Mouse (Mus musculus) midbrain, embryonic 16.5 days (tissue): Measurements from ENCODE around the gene Enam. TPM values are rescaled to one million over a fixed set of nuclear protein-coding genes. Genes with fewer than 3 reads are reported as not detected.
"Not testable (repeated sequence)": the region's sequence is repeated elsewhere in the genome, so short reads cannot be mapped to it uniquely, and the experiment has no call there.

Experiments
- ATAC-seq: fragments of 200-750 bp; cut with Nextera tagmentation; 2 replicates; pipeline ENCODE4 v1.8.0; 2017; ENCODE audit warnings: moderate TSS enrichment
- H3K27ac ChIP-seq: fragments of 300-500 bp; sonication (generic); 2 replicates; pipeline ENCODE4 v1.5.1; 2014; ENCODE audit warnings: mild to moderate bottlenecking, low read length, mixed read lengths
- H3K27me3 ChIP-seq: fragments of 300-500 bp; sonication (generic); 2 replicates; pipeline ENCODE4 v1.6.1; 2014; ENCODE audit warnings: low read depth, low read length, mixed read lengths; ENCODE audit not compliant: control insufficient read depth, insufficient read depth
- H3K36me3 ChIP-seq: fragments of 300-500 bp; sonication (generic); 2 replicates; pipeline ENCODE4 v1.6.1; 2014; ENCODE audit warnings: mild to moderate bottlenecking, low read length, moderate library complexity, mixed read lengths; ENCODE audit not compliant: control insufficient read depth, insufficient read depth
- H3K4me1 ChIP-seq: fragments of 300-500 bp; sonication (generic); 2 replicates; pipeline ENCODE4 v1.6.1; 2014; ENCODE audit warnings: mild to moderate bottlenecking, low read length, mixed read lengths; ENCODE audit not compliant: control insufficient read depth, insufficient read depth
- H3K4me2 ChIP-seq: fragments of 300-500 bp; sonication (generic); 2 replicates; pipeline ENCODE4 v1.6.1; 2014; ENCODE audit warnings: mild to moderate bottlenecking, low read length, mixed read lengths
- H3K4me3 ChIP-seq: fragments of 300-500 bp; sonication (generic); 2 replicates; pipeline ENCODE4 v1.5.1; 2014; ENCODE audit warnings: low read depth, mild to moderate bottlenecking, low read length, moderate library complexity, mixed read lengths
- H3K9ac ChIP-seq: fragments of 300-500 bp; sonication (generic); 2 replicates; pipeline ENCODE4 v1.6.1; 2014; ENCODE audit warnings: low read depth, low read length, mixed read lengths
- H3K9me3 ChIP-seq: fragments of 300-500 bp; sonication (generic); replicated peaks from 2 replicates; pipeline ENCODE4 v1.6.1; 2014; ENCODE audit warnings: mild to moderate bottlenecking, low read length, mixed read lengths; ENCODE audit not compliant: control insufficient read depth, poor library complexity, severe bottlenecking
- WGBS: fragments of 180-500 bp; shearing (Covaris S2); extraction: QIAGEN DNeasy Blood & Tissue Kit; methylation state at CpG from one replicate; pipeline ENCODE4 v1.1.7; 2014; 5-methylcytosine and 5-hydroxymethylcytosine counted together
- polyA plus RNA-seq: library from polyadenylated mRNA; unstranded; fragments of >200 nt; fragmentation: Nextera tagmentation; extraction: Ambion mirVana; gene quantifications from 2 replicates; pipeline ENCODE4 v1.2.1, GENCODE M21; 2015

Gene Enam
- polyA plus RNA-seq, 1 experiment from 2014 or later: not detected

DNA sequence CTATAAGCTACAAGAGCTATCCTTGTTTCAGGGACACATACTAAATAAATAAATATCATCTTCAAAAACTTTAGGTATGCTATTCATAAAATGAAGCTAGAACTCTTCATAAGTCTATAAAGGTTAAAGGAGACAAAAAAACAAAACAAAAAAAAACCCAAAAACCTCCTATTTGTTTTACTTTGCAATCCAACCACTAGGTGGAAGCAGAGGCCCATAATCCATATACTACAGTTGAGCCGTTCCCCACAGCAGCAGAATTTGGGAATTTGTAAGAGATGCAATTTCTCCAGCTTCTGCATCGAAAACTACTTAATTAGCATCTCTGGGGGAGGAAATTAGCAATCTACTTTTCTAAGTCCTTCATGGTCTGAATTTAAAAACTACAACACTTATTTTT, 31.5 kb downstream of the Enam start:
- no peaks in the 10 kb centered on the region for H3K36me3 ChIP-seq
- no peak overlapping the region for H3K4me2 ChIP-seq
- no peak for ATAC-seq
- H3K9me3 ChIP-seq: no peaks in the 10 kb centered on the region
- no peaks in the 10 kb centered on the region for H3K27me3 ChIP-seq
- H3K4me3 ChIP-seq: no peak overlapping the region
- no peak overlapping the region for H3K9ac ChIP-seq
- H3K4me1 ChIP-seq: no peaks in the 10 kb centered on the region
- no peak overlapping the region for H3K27ac ChIP-seq
- WGBS: 6% methylated on average over 2 of the region's 2 CpGs

DNA sequence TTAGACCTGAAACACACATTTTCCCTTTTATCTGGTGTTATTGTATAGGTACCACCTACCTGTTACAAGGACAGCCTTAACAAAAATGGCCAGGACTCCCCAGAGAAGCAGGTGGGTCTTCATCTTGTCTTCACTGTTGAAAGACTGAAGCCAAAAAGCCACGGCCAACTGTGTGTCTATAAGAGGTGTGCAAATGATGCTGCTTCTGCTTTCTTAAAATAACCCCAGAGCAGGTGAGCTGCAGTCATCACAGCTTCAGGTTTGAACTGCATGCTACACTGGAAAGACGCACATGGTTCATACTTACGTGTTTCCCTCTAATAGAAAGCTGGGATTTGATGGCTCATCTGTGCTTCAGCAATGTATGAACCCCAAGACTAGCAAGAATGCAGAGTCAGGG, 39.9 kb downstream of the Enam start, which contains the start of gene Jchain:
TSS of gene Jchain (minus strand) at position 235 of the 400 bp plus-strand sequence.
- Histone ChIP-seq H3K4me2 (no peak within 1 kb of the TSS), H3K9ac (no peak within 1 kb of the TSS), H3K27ac (no peak within 1 kb of the TSS), H3K36me3 (no peaks in the 10 kb centered on the region), H3K9me3 (no peaks in the 10 kb centered on the region), H3K27me3 (no peaks in the 10 kb centered on the region), H3K4me3 (no peak within 1 kb of the TSS), H3K4me1 (no peaks in the 10 kb centered on the region)
- ATAC-seq: no peak
- 85% methylated on average over 3 of the region's 3 CpGs for WGBS

DNA sequence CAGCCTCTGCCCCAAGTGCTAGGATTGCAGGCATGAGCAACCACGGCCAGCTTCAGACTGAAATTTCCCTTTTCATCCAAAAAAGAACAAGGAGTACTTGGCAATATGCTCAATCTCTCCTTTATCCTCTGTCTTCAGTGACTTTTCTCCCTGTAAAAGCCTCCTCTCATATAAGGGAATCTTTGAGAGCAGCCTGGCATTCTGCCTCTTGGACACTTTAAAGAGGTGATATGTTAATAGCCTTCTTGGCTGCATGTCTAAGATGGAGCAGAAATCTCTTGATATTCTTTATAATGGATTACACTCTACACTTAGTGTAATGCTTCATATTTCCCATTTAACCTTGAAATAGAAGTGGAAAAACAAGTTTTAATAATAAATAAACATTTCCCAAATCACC, 43.1 kb downstream of the Enam start:
- Histone ChIP-seq H3K36me3 (no peaks in the 10 kb centered on the region), H3K9me3 (no peaks in the 10 kb centered on the region), H3K27ac (no peak overlapping the region), H3K4me2 (no peak overlapping the region), H3K4me1 (no peaks in the 10 kb centered on the region), H3K4me3 (no peak overlapping the region), H3K27me3 (no peaks in the 10 kb centered on the region), H3K9ac (no peak overlapping the region)
- no peak for ATAC-seq
- WGBS: 60% methylated on average over 1 of the region's 1 CpGs

- H3K4me1 ChIP-seq: no peaks in the 10 kb centered on the region
- H3K27ac ChIP-seq: no peak overlapping the region
- no peak overlapping the region for H3K4me2 ChIP-seq
- H3K9ac ChIP-seq: no peak overlapping the region
- H3K9me3 ChIP-seq: no peaks in the 10 kb centered on the region
- no peaks in the 10 kb centered on the region for H3K27me3 ChIP-seq
- no peaks in the 10 kb centered on the region for H3K36me3 ChIP-seq
- no peak overlapping the region for H3K4me3 ChIP-seq
- 63% methylated on average over 3 of the region's 3 CpGs for WGBS
- ATAC-seq: no peak
Measured at GRCm38 (mm10) chr5:88534697-88535096, 46.9 kb downstream of the Enam start.

DNA sequence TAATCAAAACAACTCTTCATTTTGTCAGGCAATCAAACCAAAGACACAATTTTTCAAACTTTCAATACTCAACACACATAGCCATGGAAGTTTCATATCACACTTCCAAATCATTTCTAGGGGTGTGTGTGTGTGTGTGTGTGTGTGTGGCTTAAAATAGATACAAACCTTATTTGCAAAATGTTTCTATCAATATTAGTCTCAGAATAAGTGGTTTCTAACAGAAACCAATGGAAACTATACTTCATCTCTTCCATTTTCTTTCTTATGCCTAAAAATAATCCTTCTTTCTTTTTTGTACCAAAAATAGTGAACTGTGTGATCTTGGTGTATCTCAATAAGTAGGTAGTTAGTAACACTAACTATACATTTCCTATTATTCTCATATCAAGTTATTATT, 53.1 kb downstream of the Enam start:
- no peak for ATAC-seq
- Histone ChIP-seq H3K36me3 (no peaks in the 10 kb centered on the region), H3K9ac (no peak overlapping the region), H3K4me2 (no peak overlapping the region), H3K27ac (no peak overlapping the region), H3K4me1 (no peaks in the 10 kb centered on the region), H3K9me3 (no peaks in the 10 kb centered on the region), H3K4me3 (no peak overlapping the region), H3K27me3 (no peaks in the 10 kb centered on the region)

- no peak overlapping the region for H3K27ac ChIP-seq
- no peaks in the 10 kb centered on the region for H3K4me1 ChIP-seq
- H3K9me3 ChIP-seq: no peaks in the 10 kb centered on the region
- H3K4me2 ChIP-seq: no peak overlapping the region
- H3K27me3 ChIP-seq: no peaks in the 10 kb centered on the region
- ATAC-seq: peak; percentile 64; the same call in 1 of the 2 replicates
- H3K4me3 ChIP-seq: no peak overlapping the region
- no peaks in the 10 kb centered on the region for H3K36me3 ChIP-seq
- no peak overlapping the region for H3K9ac ChIP-seq
- 60% methylated on average over 5 of the region's 5 CpGs for WGBS
Measured at GRCm38 (mm10) chr5:88542651-88543282, 55.0 kb downstream of the Enam start.

- H3K4me3 ChIP-seq, H3K9ac ChIP-seq, ATAC-seq, H3K9me3 ChIP-seq, H3K4me2 ChIP-seq, H3K27ac ChIP-seq, H3K27me3 ChIP-seq, H3K4me1 ChIP-seq, H3K36me3 ChIP-seq: not testable (repeated sequence)
- 95% methylated on average over 1 of the region's 1 CpGs for WGBS
Measured at GRCm38 (mm10) chr5:88544411-88544810, 56.6 kb downstream of the Enam start.

DNA sequence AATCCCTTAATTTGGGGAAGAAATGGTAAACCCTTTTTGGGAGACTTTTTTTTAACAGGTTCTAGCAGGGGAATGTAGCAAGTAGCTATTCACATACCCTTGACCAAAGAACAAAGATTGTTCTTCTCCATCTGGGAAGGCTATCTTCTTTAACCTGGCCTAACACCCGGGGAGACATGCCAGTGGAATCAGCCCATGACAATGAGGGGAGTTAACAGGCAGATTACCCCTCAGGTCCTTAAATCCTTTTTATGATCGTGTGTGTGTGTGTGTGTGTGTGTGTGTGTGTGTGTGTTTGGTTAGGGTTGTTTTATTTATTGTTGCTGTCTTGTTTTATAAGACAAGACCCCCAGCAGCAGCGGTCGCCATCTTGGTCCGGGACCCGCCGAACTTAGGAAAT, 57.8 kb downstream of the Enam start:
- no peak overlapping the region for H3K9ac ChIP-seq
- no peak overlapping the region for H3K4me2 ChIP-seq
- H3K27ac ChIP-seq: no peak overlapping the region
- H3K9me3 ChIP-seq: no peaks in the 10 kb centered on the region
- WGBS: 89% methylated on average over 7 of the region's 7 CpGs
- H3K4me1 ChIP-seq: no peaks in the 10 kb centered on the region
- ATAC-seq: no peak
- H3K4me3 ChIP-seq: no peak overlapping the region
- H3K27me3 ChIP-seq: no peaks in the 10 kb centered on the region
- H3K36me3 ChIP-seq: no peaks in the 10 kb centered on the region

DNA sequence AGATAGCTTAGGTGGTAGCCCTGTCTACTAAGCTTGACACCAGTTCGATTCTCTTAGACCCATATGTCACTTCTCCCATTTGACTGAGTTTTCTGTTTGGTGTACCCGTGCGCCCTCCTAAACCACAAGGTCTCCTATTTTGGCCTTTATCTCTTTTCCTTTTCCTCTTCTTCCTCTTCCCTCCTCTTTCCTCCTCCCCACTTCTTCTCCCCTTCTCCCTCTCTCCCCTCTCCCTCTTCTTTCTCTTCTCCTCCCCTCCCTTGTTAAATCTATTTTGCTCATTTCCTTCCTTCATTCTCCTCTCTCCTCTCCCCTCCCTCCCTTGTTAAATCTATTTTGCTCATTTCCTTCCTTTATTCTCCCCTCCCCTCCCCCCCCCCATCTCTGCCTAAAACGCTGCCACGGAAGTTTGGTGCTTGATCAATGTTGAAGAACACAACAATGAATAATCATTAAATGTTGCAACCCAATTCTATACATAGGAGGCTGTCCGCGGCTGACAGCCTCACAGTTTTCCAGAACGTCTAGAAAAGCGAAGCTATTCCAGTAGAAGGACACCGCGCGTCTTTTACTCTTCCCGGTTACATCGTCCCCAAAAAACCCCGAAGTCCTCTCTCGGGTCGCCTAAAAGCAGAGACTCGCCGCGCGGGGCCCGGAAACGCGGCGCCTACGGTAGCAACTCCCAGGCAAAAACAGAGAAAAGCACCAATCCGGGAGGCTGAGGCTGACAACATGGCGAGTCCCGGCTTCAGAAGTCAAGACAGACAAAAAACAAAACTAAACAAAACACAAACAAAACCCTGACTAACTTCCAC, 65.7 kb downstream of the Enam start:
- Histone ChIP-seq H3K9me3 (no peaks in the 10 kb centered on the region), H3K36me3 (no peaks in the 10 kb centered on the region), H3K27me3 (no peaks in the 10 kb centered on the region), H3K27ac (peak overlapping the region; percentile 92), H3K4me3 (peak overlapping the region; percentile 89), H3K4me2 (peak overlapping the region; percentile 67), H3K4me1 (peaks cover 21% of the 10 kb centered on the region), H3K9ac (peak overlapping the region; percentile 76)
- peak; percentile 76 for ATAC-seq
- 7% methylated on average over 29 of the region's 29 CpGs for WGBS
